Mouse (Mus musculus) heart, postnatal 25 days (tissue): ENCODE measurements around the gene Plac1. TPM values are rescaled to one million over a fixed set of nuclear protein-coding genes. Genes with fewer than 3 reads are reported as not detected.

ENCODE experiments used
- DNase-seq: peaks from one replicate; pipeline ENCODE4 v3.0.0; 2022; ENCODE audit warnings: low spot score
- intact Hi-C: fragments of 180-260 bp; cut with DNase I; formaldehyde crosslinking; loops from one replicate; pipeline ENCODE4 v1.15.1; 2025
- total RNA-seq, 2 experiments: library from RNA; stranded (reverse); gene quantifications; 2 replicates each; pipeline ENCODE4 v1.2.3; 2021

Gene Plac1
- total RNA-seq, 2 experiments from 2014 or later = not detected

- intact Hi-C loops = no loop called here
- no peak for DNase-seq
These were observed 30.5 kb downstream of the Plac1 start for GRCm38 (mm10) chrX:53209431-53209830.

GRCm38 (mm10) chrX:53204690-53205311 is 35.1 kb downstream of the Plac1 start:
- intact Hi-C loops = no loop called here
- no peak for DNase-seq

DNA sequence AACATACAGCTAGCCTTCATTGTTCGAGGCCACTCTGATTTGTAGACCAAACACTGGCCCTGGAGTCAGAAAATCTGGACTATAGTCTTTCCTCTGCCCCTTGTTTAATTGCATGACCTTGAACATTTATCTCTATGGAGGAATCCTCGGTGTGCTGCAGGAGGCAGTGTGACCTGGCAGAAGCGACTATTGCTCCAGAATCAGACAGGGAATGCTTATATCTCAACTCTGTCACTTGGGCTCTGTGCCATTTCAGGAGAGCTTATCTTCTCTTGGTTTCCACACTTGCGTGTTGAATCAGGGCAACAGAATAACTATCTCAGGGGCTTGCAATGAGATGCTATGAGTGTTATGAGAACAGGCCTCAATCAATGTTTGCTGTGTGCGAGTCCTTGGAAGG is 38.3 kb downstream of the Plac1 start:
- intact Hi-C loops = no loop called here
- no peak for DNase-seq

- intact Hi-C loops = no loop called here
- DNase-seq = no peak
These were observed 42.2 kb downstream of the Plac1 start for GRCm38 (mm10) chrX:53197681-53198080.

- no peak for DNase-seq
- intact Hi-C loops = no loop called here
These were observed 43.5 kb downstream of the Plac1 start for GRCm38 (mm10) chrX:53196392-53196791.

GRCm38 (mm10) chrX:53188692-53189091 is 51.2 kb downstream of the Plac1 start:
- DNase-seq = no peak
- intact Hi-C loops = no loop called here

DNA sequence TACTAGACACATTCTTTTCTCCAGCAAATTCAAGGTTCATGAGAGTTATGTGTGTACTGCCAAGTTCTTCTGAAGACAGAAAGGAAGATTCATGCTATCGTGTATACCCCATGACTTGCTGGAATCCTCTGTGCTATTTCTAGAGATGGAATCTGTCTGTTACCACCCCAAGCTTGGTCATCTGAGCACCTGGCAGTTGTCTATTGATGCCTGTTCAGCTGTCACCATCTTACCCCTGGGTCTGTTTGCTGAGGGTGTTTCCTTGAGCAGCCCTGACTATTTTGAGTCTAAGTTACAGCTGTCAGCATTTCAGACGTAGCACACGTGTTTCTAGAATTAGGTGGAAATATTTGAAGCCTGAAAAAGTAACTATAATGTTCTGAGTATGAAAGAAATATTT is 60.1 kb downstream of the Plac1 start:
- intact Hi-C loops = no loop called here
- DNase-seq = no peak

DNA sequence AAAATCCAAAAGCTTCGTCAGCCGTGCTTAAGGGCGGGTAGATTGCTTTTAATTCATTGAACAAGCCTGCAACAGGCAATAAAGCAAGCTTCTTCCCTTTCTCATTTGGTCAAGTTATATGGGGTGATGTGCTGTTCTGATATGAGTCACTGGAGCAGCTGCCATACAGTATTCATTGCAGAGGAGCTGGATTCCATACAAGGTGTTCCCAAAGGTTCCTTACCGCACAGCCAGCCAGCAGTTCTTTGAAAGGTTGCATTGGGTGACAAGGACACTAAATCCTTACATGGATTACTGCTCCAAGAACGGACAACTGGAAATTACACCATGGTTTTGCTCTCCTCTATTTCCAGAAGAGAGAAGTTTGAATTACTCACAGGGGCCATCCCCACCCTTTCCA is 63.6 kb downstream of the Plac1 start:
- DNase-seq = no peak
- intact Hi-C loops = no loop called here

- intact Hi-C loops = loop anchor here (5.0 kb wide), 2 partner anchors 44 to 111 kb away; no protein-coding TSS in a partner anchor
These were observed 71.3 kb downstream of the Plac1 start for GRCm38 (mm10) chrX:53168623-53169022.

GRCm38 (mm10) chrX:53166901-53167525 is 72.9 kb downstream of the Plac1 start:
- intact Hi-C loops = loop anchor here (5.0 kb wide), 2 partner anchors 45 to 110 kb away; no protein-coding TSS in a partner anchor
- DNase-seq = peak; percentile 7

More at GRCm38 (mm10) chrX:53168623-53169022, 71.3 kb downstream of the Plac1 start:
- no peak for DNase-seq

DNA sequence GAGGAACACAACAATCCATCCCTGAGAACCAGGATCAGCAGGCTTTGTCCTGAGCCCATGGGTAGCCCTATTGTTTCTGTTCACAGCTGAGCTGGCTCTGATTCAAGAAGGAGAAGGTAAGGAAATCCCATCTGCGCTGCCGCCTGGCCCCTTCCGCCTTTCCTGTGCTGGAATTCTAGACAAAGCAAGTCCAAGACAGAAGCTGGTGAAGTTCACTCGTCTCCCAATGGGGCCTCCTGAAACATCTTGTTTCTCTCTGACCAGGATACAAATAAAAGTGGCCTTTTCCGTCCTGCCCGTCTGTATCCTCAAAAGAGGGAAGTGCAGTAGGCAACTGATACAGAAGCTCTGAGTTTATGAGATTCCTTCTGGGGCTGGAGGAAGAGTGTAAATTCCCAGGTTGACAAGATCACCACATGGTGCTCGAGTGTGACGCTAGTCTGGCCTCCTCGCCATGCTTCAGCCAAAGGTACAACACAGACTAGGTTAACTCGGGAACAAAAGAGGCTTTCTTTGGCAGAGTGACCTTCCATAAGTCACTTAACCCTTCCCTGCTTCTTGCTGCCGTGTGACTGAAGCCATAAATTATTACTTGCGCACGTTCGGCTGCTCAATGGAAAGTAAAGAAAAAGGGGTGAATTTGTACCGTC is 73.5 kb downstream of the Plac1 start:
- intact Hi-C loops = loop anchor here (5.0 kb wide), 2 partner anchors 46 to 109 kb away; no protein-coding TSS in a partner anchor

DNA sequence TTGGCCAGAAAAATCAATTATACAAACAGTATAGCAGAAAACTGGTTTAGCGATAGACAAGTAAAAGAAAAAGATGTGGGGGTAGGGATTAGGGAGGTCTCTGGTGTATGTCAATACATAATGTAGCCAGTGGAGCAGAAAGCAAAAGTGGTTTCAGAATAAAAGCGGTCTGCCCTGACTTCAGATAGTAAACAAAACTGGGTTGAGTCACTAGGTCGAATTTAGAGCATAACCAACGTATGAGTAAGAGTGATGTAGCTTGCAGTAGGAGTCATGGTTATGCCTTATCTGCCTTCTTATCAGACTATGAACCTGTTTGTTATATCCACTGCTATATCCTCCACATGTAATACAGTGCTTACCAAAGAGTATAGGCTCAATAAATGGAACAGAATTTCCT is 77.3 kb downstream of the Plac1 start:
- intact Hi-C loops = loop anchor here (5.0 kb wide), 1 partner anchor 90 kb away; no protein-coding TSS in a partner anchor
- DNase-seq = no peak

More for the DNA sequence above, 73.5 kb downstream of the Plac1 start:
- DNase-seq = peak; percentile 6

GRCm38 (mm10) chrX:53161583-53161982 is 78.3 kb downstream of the Plac1 start:
- DNase-seq = no peak

GRCm38 (mm10) chrX:53161115-53161514 is 78.8 kb downstream of the Plac1 start:
- intact Hi-C loops = loop anchor here (5.0 kb wide), 1 partner anchor 89 kb away; no protein-coding TSS in a partner anchor
- DNase-seq = no peak

More at GRCm38 (mm10) chrX:53161583-53161982, 78.3 kb downstream of the Plac1 start:
- intact Hi-C loops = loop anchor here (5.0 kb wide), 1 partner anchor 89 kb away; no protein-coding TSS in a partner anchor

GRCm38 (mm10) chrX:53148039-53148438 is 91.9 kb downstream of the Plac1 start:
- DNase-seq = no peak
- intact Hi-C loops = no loop called here

GRCm38 (mm10) chrX:53146389-53146917 is 93.5 kb downstream of the Plac1 start:
- intact Hi-C loops = no loop called here
- DNase-seq = no peak

DNA sequence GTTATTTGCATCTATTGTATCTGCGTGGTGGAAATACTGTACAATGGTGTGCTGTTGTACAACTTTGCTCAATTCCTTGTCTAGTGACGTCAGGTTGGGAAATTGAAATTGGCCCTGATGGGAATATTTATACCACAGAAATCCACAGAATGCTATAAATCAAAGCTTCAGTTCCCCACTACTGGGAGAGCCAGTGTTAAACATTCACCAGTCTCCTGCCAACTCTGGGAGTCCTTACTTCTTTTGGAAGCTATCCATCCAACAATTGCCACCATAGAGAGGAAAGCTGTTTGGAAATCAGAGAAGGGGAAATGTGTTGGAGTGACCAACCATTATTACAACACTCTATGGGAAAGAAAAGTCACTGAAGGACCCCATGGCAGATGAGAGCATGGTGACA is 100.3 kb downstream of the Plac1 start:
- DNase-seq = no peak
- intact Hi-C loops = no loop called here

- DNase-seq = no peak
- intact Hi-C loops = no loop called here
These were observed 102.8 kb downstream of the Plac1 start for GRCm38 (mm10) chrX:53137066-53137465.

- DNase-seq = no peak
- intact Hi-C loops = no loop called here
These were observed 110.4 kb downstream of the Plac1 start for GRCm38 (mm10) chrX:53129501-53129900.

DNA sequence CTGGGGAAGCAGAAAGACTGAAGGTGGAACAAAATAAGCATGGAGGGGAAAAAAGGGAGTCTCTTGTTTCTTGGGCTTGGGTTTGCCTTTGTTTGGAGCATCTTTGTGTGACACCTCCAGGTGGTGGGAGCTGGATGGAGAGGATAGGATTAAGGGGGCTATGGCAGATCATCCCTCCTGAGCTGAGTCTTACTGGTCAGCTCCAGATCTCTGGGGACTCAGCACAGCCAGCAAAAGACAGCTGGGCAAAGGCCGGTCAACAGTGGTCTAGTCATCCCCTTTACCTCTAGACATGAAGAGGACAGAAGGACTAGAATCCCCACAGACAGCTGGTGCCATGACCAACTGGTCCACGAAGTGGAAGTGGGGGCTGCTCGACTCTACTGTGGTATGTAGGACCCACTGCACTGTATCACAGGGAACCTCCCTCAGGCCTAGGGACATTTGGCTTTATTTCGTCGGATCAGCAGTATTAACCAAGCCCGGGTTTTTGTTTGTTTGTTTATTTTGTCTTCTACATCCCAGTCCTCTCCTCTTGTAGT is 113.3 kb downstream of the Plac1 start:
- DNase-seq = no peak
- intact Hi-C loops = no loop called here
